Mouse (Mus musculus): ENCODE data around the gene Sun2.
A peak's percentile ranks its signal among the peaks of the same experiment; 100 is the strongest.

The Sun2 gene

DNA sequence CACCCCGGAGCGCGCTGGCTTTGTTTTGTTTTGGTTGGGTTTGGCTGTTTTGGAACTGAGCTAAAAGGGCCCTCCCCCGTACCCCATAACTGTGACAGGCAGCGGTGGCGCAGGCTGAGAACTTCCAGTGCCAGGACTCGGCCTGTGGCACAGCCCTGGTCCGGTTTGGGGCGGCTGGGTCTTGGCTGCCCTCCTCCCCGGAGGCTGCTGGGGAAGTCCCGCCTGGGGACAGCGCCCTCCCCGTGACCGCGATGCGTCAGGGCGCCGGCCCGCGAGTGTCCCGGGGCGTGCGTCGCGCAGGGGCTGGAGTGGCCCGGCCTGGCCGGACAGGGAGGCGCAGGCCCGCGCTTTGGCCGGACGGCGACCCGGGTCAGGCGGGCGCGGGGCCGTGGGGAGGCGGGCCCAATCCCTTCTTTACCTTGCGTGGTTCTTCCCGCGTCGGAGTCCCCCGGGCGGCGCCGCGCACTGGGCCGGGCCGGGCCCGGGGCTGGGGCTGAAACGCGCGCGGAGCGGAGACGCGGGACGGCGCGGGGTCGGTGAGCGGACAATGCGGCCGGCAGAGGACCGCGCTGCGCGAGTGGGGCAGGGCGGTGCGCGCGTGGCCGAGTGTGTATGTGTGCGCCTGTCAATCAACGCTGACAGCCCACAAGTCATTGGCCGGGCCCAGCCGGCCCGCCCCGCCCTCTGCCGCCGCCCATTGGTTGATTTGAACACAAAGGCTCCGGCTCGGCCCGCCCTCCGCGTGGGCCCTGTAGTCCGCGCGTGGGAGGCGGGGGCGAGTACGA, at the start of gene Sun2:
Sun2 (minus strand) TSS at position 616 of the 785 bp plus-strand sequence.
- Histone ChIP-seq H3K4me1 (replicated peaks; ENCODE audit: low read depth, low read length) (peaks cover 58% of the 10 kb centered on the region), H3K9me3 (ENCODE audit: low read length) (no peaks in the 10 kb centered on the region), H3K4me3 (replicated peaks; ENCODE audit: low read length) (peak within 1 kb of the TSS; percentile 93), H3K36me3 (ENCODE audit: insufficient read depth, low read length) (peaks cover 26% of the 10 kb centered on the region), H3K27me3 (ENCODE audit: insufficient read depth, low read length) (peaks cover 5% of the 10 kb centered on the region; the same call in 1 of the 2 replicates)
- TF ChIP-seq CTCF (conservative IDR thresholded peaks at IDR 0.05; ENCODE audit: low read length) (no peak), POU5F1 (IDR thresholded peaks at IDR 0.05; ENCODE audit: borderline replicate concordance, low read length) (no peak), NANOG (IDR thresholded peaks at IDR 0.05; ENCODE audit: borderline replicate concordance, low read length) (no peak)

DNA sequence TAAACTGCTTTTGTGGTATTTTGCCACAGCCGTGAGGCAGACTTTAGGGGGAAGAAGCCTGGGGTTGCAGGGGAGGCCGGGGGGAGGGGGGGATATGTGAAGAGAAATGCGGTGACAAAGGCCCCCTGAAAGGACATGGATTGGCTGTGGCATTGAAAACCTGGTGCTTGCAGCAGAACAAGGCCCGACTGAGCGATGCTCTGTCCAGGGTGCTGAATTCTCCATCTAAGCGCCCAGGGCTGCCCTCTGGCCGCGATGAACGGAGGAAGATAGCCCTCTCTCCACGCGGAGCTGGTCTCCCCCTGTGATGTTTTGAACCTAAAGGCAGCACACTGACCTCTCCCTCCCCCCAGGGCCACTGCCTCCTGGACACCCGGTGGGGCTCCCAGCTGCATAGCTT, 49.2 kb upstream of the Sun2 start:
- Histone ChIP-seq H3K9me3 (ENCODE audit: low read length) (no peaks in the 10 kb centered on the region), H3K36me3 (ENCODE audit: insufficient read depth, low read length) (no peaks in the 10 kb centered on the region), H3K4me1 (replicated peaks; ENCODE audit: low read depth, low read length) (peaks cover 45% of the 10 kb centered on the region), H3K4me3 (replicated peaks; ENCODE audit: low read length) (no peak overlapping the region), H3K27me3 (ENCODE audit: insufficient read depth, low read length) (peaks cover 41% of the 10 kb centered on the region)
- TF ChIP-seq CTCF (conservative IDR thresholded peaks at IDR 0.05; ENCODE audit: low read length) (no peak), POU5F1 (IDR thresholded peaks at IDR 0.05; ENCODE audit: borderline replicate concordance, low read length) (no peak), NANOG (IDR thresholded peaks at IDR 0.05; ENCODE audit: borderline replicate concordance, low read length) (no peak)

DNA sequence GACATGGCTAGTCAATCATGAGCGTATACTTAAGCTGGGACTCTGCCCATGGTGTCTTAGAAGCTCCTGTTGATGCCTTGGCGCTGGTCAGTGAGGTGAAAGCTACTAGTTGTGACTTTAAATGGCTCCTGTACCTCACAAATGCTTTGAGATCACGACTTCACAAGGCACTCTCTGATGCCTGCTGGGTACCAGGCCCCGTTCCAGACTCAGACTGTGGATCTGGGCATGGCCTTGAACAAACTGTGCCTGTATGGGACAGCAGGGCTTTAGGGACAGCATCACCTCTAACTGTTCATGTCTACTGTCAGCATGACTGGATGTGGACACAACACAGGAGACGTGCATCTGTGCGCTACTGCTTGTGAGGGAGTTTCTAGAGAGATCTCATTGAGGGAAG, 48.6 kb upstream of the Sun2 start:
- no peak for TF ChIP-seq NANOG (IDR thresholded peaks at IDR 0.05; ENCODE audit: borderline replicate concordance, low read length)
- TF ChIP-seq CTCF (conservative IDR thresholded peaks at IDR 0.05; ENCODE audit: low read length): no peak
- TF ChIP-seq POU5F1 (IDR thresholded peaks at IDR 0.05; ENCODE audit: borderline replicate concordance, low read length): no peak
- peaks cover 48% of the 10 kb centered on the region for H3K4me1 ChIP-seq (replicated peaks; ENCODE audit: low read depth, low read length)
- no peaks in the 10 kb centered on the region for H3K9me3 ChIP-seq (ENCODE audit: low read length)
- peaks cover 46% of the 10 kb centered on the region for H3K27me3 ChIP-seq (ENCODE audit: insufficient read depth, low read length)
- H3K4me3 ChIP-seq (replicated peaks; ENCODE audit: low read length): no peak overlapping the region
- H3K36me3 ChIP-seq (ENCODE audit: insufficient read depth, low read length): no peaks in the 10 kb centered on the region

DNA sequence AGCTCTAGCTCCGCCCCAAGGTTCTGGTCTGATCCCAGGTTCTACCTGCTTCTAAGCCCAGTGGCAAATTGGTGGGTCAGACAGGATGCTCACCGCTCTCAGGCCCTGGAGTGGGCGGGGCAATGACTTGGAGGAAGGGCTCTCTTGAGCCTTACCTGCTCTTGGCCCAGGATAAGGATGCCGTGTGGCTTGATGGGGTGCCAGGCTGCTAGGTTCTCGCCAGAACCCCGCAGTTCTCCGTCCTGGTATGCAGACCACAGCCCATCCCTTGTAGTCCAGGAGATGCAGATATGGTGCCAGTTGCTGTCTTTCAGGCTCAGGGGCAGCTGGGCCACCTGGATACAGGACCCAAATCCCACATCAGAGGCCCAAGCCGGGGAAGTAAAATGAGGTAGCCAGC, 47.8 kb upstream of the Sun2 start:
- peaks cover 49% of the 10 kb centered on the region for H3K27me3 ChIP-seq (ENCODE audit: insufficient read depth, low read length)
- H3K36me3 ChIP-seq (ENCODE audit: insufficient read depth, low read length): no peaks in the 10 kb centered on the region
- H3K4me1 ChIP-seq (replicated peaks; ENCODE audit: low read depth, low read length): peaks cover 48% of the 10 kb centered on the region
- H3K9me3 ChIP-seq (ENCODE audit: low read length): no peaks in the 10 kb centered on the region
- no peak for TF ChIP-seq CTCF (conservative IDR thresholded peaks at IDR 0.05; ENCODE audit: low read length)
- no peak for TF ChIP-seq POU5F1 (IDR thresholded peaks at IDR 0.05; ENCODE audit: borderline replicate concordance, low read length)
- no peak for TF ChIP-seq NANOG (IDR thresholded peaks at IDR 0.05; ENCODE audit: borderline replicate concordance, low read length)
- H3K4me3 ChIP-seq (replicated peaks; ENCODE audit: low read length): 0 out of 2 replicates have a peak overlapping the region, but pooled peaks have one; percentile 39

DNA sequence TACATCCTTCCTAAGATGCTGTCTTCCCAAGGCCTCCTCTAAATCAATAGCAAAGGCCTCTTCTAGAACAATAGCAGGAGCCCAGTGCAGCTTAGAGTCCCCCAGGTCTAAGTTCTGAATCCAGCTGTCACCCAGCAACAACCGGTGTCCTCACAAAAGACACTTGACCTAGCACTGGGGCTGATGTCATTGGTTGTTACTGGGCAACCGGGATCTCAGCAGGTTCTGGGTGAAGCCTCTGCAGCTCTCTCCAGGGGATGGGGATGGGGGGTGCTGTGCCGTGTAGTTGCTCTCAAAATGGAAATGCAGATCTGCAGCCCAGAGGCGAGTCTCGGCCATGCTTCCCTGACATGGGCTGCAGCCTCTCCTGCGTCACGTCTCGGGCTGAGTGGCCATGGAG, 45.5 kb upstream of the Sun2 start:
- Histone ChIP-seq H3K4me3 (replicated peaks; ENCODE audit: low read length) (no peak overlapping the region), H3K36me3 (ENCODE audit: insufficient read depth, low read length) (no peaks in the 10 kb centered on the region), H3K27me3 (ENCODE audit: insufficient read depth, low read length) (peaks cover 56% of the 10 kb centered on the region), H3K4me1 (replicated peaks; ENCODE audit: low read depth, low read length) (peaks cover 33% of the 10 kb centered on the region), H3K9me3 (ENCODE audit: low read length) (no peaks in the 10 kb centered on the region)
- TF ChIP-seq CTCF (conservative IDR thresholded peaks at IDR 0.05; ENCODE audit: low read length): no peak

DNA sequence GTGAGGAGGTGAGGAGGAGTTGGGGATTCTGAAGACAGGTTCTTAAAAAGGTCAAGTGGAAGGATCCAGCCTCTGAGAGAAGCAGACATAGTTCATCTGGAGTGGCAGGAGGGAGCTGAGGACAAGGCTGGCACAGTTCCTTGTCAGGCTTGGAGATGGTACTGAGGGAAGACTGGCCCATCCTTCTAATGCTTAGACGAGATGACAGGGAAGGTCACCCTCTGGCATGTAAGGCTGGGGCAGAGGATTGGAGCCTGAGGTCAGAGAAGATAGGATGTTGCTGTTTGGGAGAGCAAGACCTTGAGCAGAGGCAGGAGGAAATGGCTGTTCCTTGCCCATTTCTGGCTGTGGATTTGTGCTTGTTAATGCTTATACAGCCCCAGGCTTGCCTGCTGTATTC, 42.7 kb upstream of the Sun2 start:
- peaks cover 19% of the 10 kb centered on the region for H3K4me1 ChIP-seq (replicated peaks; ENCODE audit: low read depth, low read length)
- H3K4me3 ChIP-seq (replicated peaks; ENCODE audit: low read length): no peak overlapping the region
- H3K27me3 ChIP-seq (ENCODE audit: insufficient read depth, low read length): peaks cover 56% of the 10 kb centered on the region
- no peaks in the 10 kb centered on the region for H3K9me3 ChIP-seq (ENCODE audit: low read length)
- TF ChIP-seq NANOG (IDR thresholded peaks at IDR 0.05; ENCODE audit: borderline replicate concordance, low read length): no peak
- no peak for TF ChIP-seq CTCF (conservative IDR thresholded peaks at IDR 0.05; ENCODE audit: low read length)
- TF ChIP-seq POU5F1 (IDR thresholded peaks at IDR 0.05; ENCODE audit: borderline replicate concordance, low read length): no peak
- H3K36me3 ChIP-seq (ENCODE audit: insufficient read depth, low read length): no peaks in the 10 kb centered on the region

DNA sequence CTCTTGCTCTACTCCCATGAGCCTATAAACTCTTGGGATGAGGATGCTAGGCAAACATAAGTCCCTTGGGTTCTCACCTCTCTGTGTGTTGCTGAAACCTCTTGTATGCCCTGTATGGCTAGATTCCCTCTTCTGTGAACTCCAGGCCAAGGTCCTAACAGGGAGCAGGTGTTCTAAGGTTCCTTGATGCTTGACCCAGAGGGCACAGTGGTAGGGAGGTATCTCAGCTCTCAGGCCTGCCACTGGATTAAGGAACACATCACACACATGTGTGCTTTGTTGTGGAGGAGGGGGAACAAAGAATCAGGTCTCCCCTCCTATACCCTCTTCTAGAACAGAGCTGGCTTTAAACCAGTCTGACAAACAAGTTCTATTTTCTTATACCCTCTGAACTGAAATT, 35.4 kb upstream of the Sun2 start, which contains the start of gene Dnal4:
Dnal4 (minus strand) TSS at position 101 of the 400 bp plus-strand sequence.
- Histone ChIP-seq H3K4me1 (replicated peaks; ENCODE audit: low read depth, low read length) (peaks cover 30% of the 10 kb centered on the region), H3K4me3 (replicated peaks; ENCODE audit: low read length) (no peak within 1 kb of the TSS), H3K36me3 (ENCODE audit: insufficient read depth, low read length) (no peaks in the 10 kb centered on the region), H3K27me3 (ENCODE audit: insufficient read depth, low read length) (peaks cover 11% of the 10 kb centered on the region), H3K9me3 (ENCODE audit: low read length) (no peaks in the 10 kb centered on the region)
- TF ChIP-seq NANOG (IDR thresholded peaks at IDR 0.05; ENCODE audit: borderline replicate concordance, low read length) (no peak), POU5F1 (IDR thresholded peaks at IDR 0.05; ENCODE audit: borderline replicate concordance, low read length) (no peak), CTCF (conservative IDR thresholded peaks at IDR 0.05; ENCODE audit: low read length) (no peak)

DNA sequence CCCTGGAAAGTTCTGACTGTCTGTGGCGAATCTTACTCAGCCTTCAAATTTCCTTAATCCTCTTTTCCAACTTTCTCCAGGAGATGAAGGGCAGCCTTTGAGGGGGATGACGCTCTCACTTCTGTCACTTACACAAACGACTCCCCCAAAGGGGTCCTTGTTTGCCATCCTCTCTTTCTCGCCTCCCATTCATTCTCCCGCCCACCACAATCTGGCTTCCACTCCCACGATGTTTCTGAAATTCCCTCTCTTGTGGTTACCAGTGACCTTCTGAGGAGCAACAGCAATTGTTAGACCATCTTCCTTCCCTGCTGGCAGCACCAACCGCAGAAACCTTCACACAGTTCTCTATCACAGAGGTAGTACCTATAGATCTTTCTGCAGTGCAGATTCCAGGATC, 33.3 kb upstream of the Sun2 start:
- Histone ChIP-seq H3K36me3 (ENCODE audit: insufficient read depth, low read length) (no peaks in the 10 kb centered on the region), H3K4me1 (replicated peaks; ENCODE audit: low read depth, low read length) (peaks cover 42% of the 10 kb centered on the region), H3K9me3 (ENCODE audit: low read length) (no peaks in the 10 kb centered on the region), H3K4me3 (replicated peaks; ENCODE audit: low read length) (no peak overlapping the region), H3K27me3 (ENCODE audit: insufficient read depth, low read length) (no peaks in the 10 kb centered on the region)
- TF ChIP-seq POU5F1 (IDR thresholded peaks at IDR 0.05; ENCODE audit: borderline replicate concordance, low read length) (no peak), NANOG (IDR thresholded peaks at IDR 0.05; ENCODE audit: borderline replicate concordance, low read length) (no peak), CTCF (conservative IDR thresholded peaks at IDR 0.05; ENCODE audit: low read length) (no peak)
